Mouse (Mus musculus) midbrain, embryonic 14.5 days (tissue): ENCODE data around the gene Metrnl. TPM values are rescaled to one million over a fixed set of nuclear protein-coding genes. Genes with fewer than 3 reads are reported as not detected.
"Not testable (repeated sequence)": the region's sequence is repeated elsewhere in the genome, so short reads cannot be mapped to it uniquely, and the experiment has no call there.

ENCODE experiments used
- ATAC-seq: fragments of 200-750 bp; cut with Nextera tagmentation; 2 replicates; pipeline ENCODE4 v1.8.0; 2017; ENCODE audit warnings: moderate number of reproducible peaks, moderate library complexity; ENCODE audit not compliant: low FRiP score, low TSS enrichment
- DNase-seq: peaks from one replicate; pipeline ENCODE4 v3.0.0-alpha.2; 2015
- H3K27ac ChIP-seq: fragments of 300-500 bp; sonication (generic); replicated peaks from 2 replicates; pipeline ENCODE4 v1.5.1; 2014; ENCODE audit warnings: mild to moderate bottlenecking, low read depth, low read length, moderate library complexity
- H3K27me3 ChIP-seq: fragments of 300-500 bp; sonication (generic); 2 replicates; pipeline ENCODE4 v1.6.1; 2014; ENCODE audit warnings: low read length, control low read depth, mixed read lengths; ENCODE audit not compliant: control insufficient read depth, insufficient read depth
- H3K36me3 ChIP-seq: fragments of 300-500 bp; sonication (generic); 2 replicates; pipeline ENCODE4 v1.6.1; 2014; ENCODE audit warnings: low read length, control low read depth; ENCODE audit not compliant: control insufficient read depth, insufficient read depth
- H3K4me1 ChIP-seq: fragments of 300-500 bp; sonication (generic); 2 replicates; pipeline ENCODE4 v1.6.1; 2014; ENCODE audit warnings: mild to moderate bottlenecking, antibody characterized with exemption, low read length, control low read depth; ENCODE audit not compliant: control insufficient read depth, insufficient read depth
- H3K4me2 ChIP-seq: fragments of 300-500 bp; sonication (generic); 2 replicates; pipeline ENCODE4 v1.6.1; 2014; ENCODE audit warnings: mild to moderate bottlenecking, low read length, moderate library complexity
- H3K4me3 ChIP-seq: fragments of 300-500 bp; sonication (generic); replicated peaks from 2 replicates; pipeline ENCODE4 v1.5.1; 2014; ENCODE audit warnings: low read depth, low read length
- H3K9ac ChIP-seq: fragments of 300-500 bp; sonication (generic); replicated peaks from 2 replicates; pipeline ENCODE4 v1.6.1; 2014; ENCODE audit warnings: mild to moderate bottlenecking, low read length, moderate library complexity
- H3K9me3 ChIP-seq: fragments of 300-500 bp; sonication (generic); 2 replicates; pipeline ENCODE4 v1.6.1; 2016; ENCODE audit warnings: low read length, control low read depth, mixed read lengths; ENCODE audit not compliant: control insufficient read depth
- WGBS: fragments of 180-500 bp; shearing (Covaris S2); extraction: QIAGEN DNeasy Blood & Tissue Kit; methylation state at CpG from one replicate; pipeline ENCODE4 v1.1.7; 2014; 5-methylcytosine and 5-hydroxymethylcytosine counted together
- polyA plus RNA-seq: library from polyadenylated mRNA; unstranded; fragments of >200 nt; fragmentation: Nextera tagmentation; extraction: Ambion mirVana; gene quantifications from 2 replicates; pipeline ENCODE4 v1.2.1, GENCODE M21; 2014

The Metrnl gene
- polyA plus RNA-seq, 1 experiment from 2014 or later, result 11.0 TPM

DNA sequence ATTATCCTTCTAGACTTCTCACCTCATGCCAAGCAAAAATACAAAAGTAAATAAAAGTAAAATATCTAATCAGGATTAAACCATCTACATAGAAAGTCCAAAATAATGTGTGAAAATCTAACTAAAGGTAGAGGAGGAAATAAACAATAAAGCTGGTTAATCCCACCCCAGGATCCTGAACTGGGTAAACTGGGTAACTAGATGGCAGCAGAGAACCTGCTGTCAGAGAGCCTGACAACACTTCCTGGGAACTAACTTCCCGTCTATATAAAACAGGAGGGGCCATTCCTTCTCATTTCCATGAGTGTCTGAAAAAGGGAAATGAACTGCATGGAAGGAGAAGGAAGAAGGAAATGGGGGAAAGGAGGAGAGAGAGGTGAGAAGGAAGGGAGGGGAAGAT, 43.2 kb upstream of the Metrnl start:
- no peaks in the 10 kb centered on the region for H3K27me3 ChIP-seq
- H3K9ac ChIP-seq, result no peak overlapping the region
- H3K4me2 ChIP-seq, result no peak overlapping the region
- no peak overlapping the region for H3K27ac ChIP-seq
- no peak for DNase-seq
- H3K9me3 ChIP-seq, result no peaks in the 10 kb centered on the region
- H3K36me3 ChIP-seq, result peaks cover 2% of the 10 kb centered on the region; the same call in 1 of the 2 replicates
- no peak for ATAC-seq
- H3K4me3 ChIP-seq, result no peak overlapping the region
- WGBS, result 45% methylated on average over 1 of the region's 1 CpGs
- no peaks in the 10 kb centered on the region for H3K4me1 ChIP-seq

- ATAC-seq, H3K9ac ChIP-seq, DNase-seq, H3K27ac ChIP-seq, H3K4me1 ChIP-seq, H3K9me3 ChIP-seq, H3K4me2 ChIP-seq, H3K36me3 ChIP-seq, H3K4me3 ChIP-seq, H3K27me3 ChIP-seq: not testable (repeated sequence)
- 95% methylated on average over 2 of the region's 2 CpGs for WGBS
Measured at GRCm38 (mm10) chr11:121660604-121661003, 40.7 kb upstream of the Metrnl start.

DNA sequence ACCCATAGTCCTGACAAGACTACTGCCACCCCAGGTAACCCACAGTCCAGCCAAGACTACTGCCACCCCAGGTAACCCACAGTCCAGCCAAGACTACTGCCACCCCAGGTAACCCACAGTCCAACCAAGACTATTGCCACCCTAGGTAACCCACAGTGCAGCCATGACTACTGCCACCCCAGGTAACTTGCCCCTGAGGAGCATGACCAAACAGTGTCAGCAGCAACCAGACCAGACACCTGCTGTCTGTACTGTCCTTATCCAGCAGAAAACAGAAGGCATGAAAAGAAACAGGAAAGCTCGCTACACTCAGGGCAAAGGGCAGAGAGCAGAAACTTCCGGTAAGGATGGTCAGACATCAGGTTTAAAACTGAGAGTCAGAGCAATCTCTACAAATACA, 40.2 kb upstream of the Metrnl start:
- Histone ChIP-seq H3K4me3 (no peak overlapping the region), H3K36me3 (no peaks in the 10 kb centered on the region), H3K27me3 (no peaks in the 10 kb centered on the region), H3K9me3 (no peaks in the 10 kb centered on the region), H3K9ac (no peak overlapping the region), H3K4me1 (no peaks in the 10 kb centered on the region), H3K4me2 (no peak overlapping the region), H3K27ac (no peak overlapping the region)
- WGBS, result 91% methylated on average over 2 of the region's 2 CpGs
- ATAC-seq (no peak), DNase-seq (no peak)

DNA sequence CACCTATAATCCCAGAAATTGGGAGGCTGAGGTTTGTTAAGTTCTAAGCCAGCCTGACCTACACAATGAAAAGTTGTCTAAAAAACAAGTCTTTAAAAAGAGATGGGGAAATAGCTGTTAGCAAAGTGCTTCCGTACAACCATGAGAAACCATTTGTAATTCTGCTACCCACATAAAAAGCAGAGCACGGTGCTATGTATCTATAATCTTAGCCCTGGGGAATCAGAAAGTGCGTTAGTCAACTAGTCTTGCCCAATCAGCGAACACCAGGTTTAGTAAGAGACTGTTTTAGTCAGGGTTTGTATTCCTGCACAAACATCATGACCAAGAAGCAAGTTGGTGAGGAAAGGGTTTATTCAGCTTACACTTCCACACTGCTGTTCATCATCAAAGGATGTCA, 33.8 kb upstream of the Metrnl start:
- Histone ChIP-seq H3K4me3 (no peak overlapping the region), H3K4me1 (no peaks in the 10 kb centered on the region), H3K9ac (no peak overlapping the region), H3K27me3 (no peaks in the 10 kb centered on the region), H3K4me2 (no peak overlapping the region), H3K27ac (no peak overlapping the region), H3K36me3 (no peaks in the 10 kb centered on the region), H3K9me3 (no peaks in the 10 kb centered on the region)
- DNase-seq (no peak), ATAC-seq (no peak)
- WGBS, result 96% methylated on average over 4 of the region's 4 CpGs

GRCm38 (mm10) chr11:121668776-121669175, 32.6 kb upstream of the Metrnl start:
- ATAC-seq (no peak), DNase-seq (no peak)
- Histone ChIP-seq H3K36me3 (no peaks in the 10 kb centered on the region), H3K4me3 (no peak overlapping the region), H3K27ac (no peak overlapping the region), H3K9me3 (no peaks in the 10 kb centered on the region), H3K4me2 (no peak overlapping the region), H3K27me3 (no peaks in the 10 kb centered on the region), H3K9ac (no peak overlapping the region), H3K4me1 (peaks cover 2% of the 10 kb centered on the region; the same call in 1 of the 2 replicates)
- WGBS, result 90% methylated on average over 5 of the region's 5 CpGs

- no peak overlapping the region for H3K9ac ChIP-seq
- no peak overlapping the region for H3K4me2 ChIP-seq
- no peak overlapping the region for H3K4me3 ChIP-seq
- H3K9me3 ChIP-seq, result no peaks in the 10 kb centered on the region
- ATAC-seq, result no peak
- no peaks in the 10 kb centered on the region for H3K27me3 ChIP-seq
- H3K4me1 ChIP-seq, result peaks cover 3% of the 10 kb centered on the region; the same call in 1 of the 2 replicates
- H3K27ac ChIP-seq, result no peak overlapping the region
- DNase-seq, result no peak
- H3K36me3 ChIP-seq, result no peaks in the 10 kb centered on the region
- 93% methylated on average over 5 of the region's 5 CpGs for WGBS
Measured at GRCm38 (mm10) chr11:121670926-121671325, 30.4 kb upstream of the Metrnl start.

DNA sequence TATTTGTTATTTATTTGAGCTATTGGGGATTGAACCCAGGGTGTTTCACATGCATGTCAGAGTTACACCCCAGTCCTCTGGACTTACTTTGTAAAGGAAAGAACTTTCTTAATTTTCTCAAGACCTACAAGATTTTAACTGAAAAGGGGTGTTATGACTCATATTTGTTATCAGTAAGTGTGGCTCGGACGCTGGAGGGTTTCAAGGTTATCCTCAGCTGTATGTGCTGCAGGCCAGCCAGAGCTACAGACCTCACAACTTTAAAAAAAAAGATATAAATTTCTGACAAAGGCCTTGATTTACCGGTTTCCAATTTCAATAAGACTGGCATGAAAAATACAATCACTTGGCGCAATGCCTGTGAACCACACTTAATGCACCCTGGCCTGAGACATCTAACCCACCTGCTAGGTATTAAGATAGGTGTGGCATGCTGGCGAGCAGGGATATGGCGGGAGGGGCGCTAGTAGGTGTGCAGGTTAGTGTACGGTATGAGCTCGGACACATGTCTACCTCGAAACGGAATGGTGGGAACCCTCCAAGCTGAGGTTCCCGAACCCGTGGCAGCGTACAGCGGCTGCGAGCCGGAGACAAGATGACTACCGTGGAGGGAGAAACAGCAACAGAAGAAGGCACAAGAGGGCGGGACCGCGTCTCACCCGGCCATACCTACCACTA, 28.9 kb upstream of the Metrnl start:
- Histone ChIP-seq H3K9ac (peak overlapping the region; percentile 73), H3K4me1 (peaks cover 3% of the 10 kb centered on the region; the same call in 1 of the 2 replicates), H3K9me3 (no peaks in the 10 kb centered on the region), H3K36me3 (no peaks in the 10 kb centered on the region), H3K27me3 (no peaks in the 10 kb centered on the region), H3K4me2 (peak overlapping the region; percentile 89), H3K4me3 (peak overlapping the region; percentile 66), H3K27ac (peak overlapping the region; percentile 90)
- DNase-seq (no peak), ATAC-seq (peak; percentile 51; the same call in 1 of the 2 replicates)
- WGBS, result 3% methylated on average over 22 of the region's 22 CpGs

DNA sequence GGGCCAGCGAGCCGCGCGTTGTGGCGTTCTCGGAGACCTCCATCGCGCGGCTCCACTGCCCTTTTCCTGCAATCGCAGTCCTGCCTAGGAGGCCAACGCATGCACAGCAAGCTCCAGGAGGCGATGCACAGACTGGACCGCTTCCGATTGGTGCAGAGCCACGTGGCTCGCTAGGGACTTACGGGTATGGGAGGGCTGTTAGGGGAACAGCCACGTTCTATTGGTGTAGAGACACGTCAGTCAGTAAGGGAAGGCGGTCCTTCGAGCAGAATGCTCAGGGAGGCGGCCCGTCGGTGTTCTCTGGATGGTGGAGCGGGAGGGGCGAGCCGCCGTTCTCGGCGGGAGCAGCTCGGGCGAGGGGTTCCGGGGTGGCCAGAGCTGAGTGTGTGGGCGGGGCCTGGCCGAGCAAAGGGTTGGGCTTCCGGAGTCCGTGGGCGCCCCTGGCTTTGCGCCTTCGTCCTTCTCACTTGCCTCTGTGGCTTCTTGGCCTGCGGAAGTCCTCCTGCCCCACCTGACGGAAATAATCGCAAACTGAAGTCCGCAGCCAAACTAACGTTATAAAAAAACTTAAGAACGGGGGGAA, 28.3 kb upstream of the Metrnl start, which contains the start of gene B3gntl1:
Gene B3gntl1 (minus strand): TSS at position 164 of the 583 bp plus-strand sequence.
- under 1% methylated on average over 46 of the region's 46 CpGs for WGBS
- no peaks in the 10 kb centered on the region for H3K9me3 ChIP-seq
- H3K4me3 ChIP-seq, result peak within 1 kb of the TSS; percentile 66
- peak; percentile 100 for ATAC-seq
- no peaks in the 10 kb centered on the region for H3K36me3 ChIP-seq
- H3K4me2 ChIP-seq, result peak within 1 kb of the TSS; percentile 89
- H3K9ac ChIP-seq, result peak within 1 kb of the TSS; percentile 73
- H3K4me1 ChIP-seq, result peaks cover 3% of the 10 kb centered on the region; the same call in 1 of the 2 replicates
- peak; percentile 99 for DNase-seq
- H3K27ac ChIP-seq, result peak within 1 kb of the TSS; percentile 90
- no peaks in the 10 kb centered on the region for H3K27me3 ChIP-seq

DNA sequence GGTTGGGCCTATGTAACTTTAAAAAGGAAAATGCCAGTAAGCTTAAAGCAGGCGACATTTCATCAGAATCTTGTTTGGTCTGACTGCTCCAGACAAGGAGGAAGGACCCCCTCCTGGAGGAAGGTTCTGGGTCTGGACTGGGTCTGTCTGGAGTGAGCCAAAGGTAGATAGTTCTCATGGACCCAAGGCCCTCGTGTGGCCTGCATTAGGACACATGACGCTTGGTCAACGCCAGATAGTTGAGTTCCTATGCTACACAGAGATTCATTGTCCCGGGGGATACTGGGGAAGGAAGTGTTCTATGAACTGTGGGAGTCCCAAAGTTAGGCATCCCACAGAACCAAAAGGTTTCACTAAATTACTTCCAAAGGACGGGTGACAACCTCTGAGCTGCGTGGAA, 27.7 kb upstream of the Metrnl start:
- Histone ChIP-seq H3K36me3 (no peaks in the 10 kb centered on the region), H3K4me3 (peak overlapping the region; percentile 66), H3K27ac (peak overlapping the region; percentile 90), H3K27me3 (no peaks in the 10 kb centered on the region), H3K9ac (peak overlapping the region; percentile 53; the same call in 1 of the 2 replicates), H3K9me3 (no peaks in the 10 kb centered on the region), H3K4me1 (peaks cover 3% of the 10 kb centered on the region; the same call in 1 of the 2 replicates), H3K4me2 (peak overlapping the region; percentile 60)
- 78% methylated on average over 7 of the region's 7 CpGs for WGBS
- ATAC-seq (peak; percentile 7; the same call in 1 of the 2 replicates), DNase-seq (peak; percentile 29)
